Mouse (Mus musculus): ENCODE measurements around the gene Itsn1. TPM values are rescaled to one million over a fixed set of nuclear protein-coding genes. Genes with fewer than 3 reads are reported as not detected.
A peak's percentile ranks its signal among the peaks of the same experiment; 100 is the strongest.

The Itsn1 gene
- polyA plus RNA-seq, 1 experiment, result 20.5 TPM

DNA sequence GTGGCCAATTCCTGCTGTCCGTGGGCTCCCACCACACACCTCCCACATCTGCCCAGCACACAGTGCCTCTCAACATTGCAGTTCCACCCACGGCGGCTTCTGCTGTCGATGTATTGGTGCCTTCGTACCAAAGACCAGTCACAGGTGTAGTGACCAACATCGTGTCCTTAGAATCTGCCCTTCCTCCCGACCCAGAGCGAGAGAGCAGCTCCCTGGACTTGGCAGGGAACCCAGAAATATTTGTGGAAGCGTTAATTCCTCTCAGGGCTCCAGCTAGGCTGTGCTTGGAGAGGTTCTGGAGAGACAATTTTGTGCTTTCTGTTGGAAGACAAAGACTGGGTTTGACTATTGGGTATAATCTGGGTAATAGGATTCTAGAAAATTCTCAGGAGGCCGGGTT lies 217.2 kb downstream of the Itsn1 start:
- DNase-seq, result peak; percentile 61
- Histone ChIP-seq H3K27ac (ENCODE audit: insufficient read depth, low read depth, low read length) (peak overlapping the region; percentile 5), H3K4me3 (ENCODE audit: insufficient read depth, low read depth, low read length) (no peak overlapping the region), H3K36me3 (ENCODE audit: control insufficient read depth, insufficient read depth, low read length) (no peaks in the 10 kb centered on the region), H3K4me1 (ENCODE audit: control insufficient read depth, insufficient read depth, low read length) (no peaks in the 10 kb centered on the region), H3K27me3 (replicated peaks; ENCODE audit: control insufficient read depth, insufficient read depth, low read length) (no peaks in the 10 kb centered on the region)
- no peak for TF ChIP-seq CTCF (conservative IDR thresholded peaks at IDR 0.05; ENCODE audit: insufficient read depth, insufficient read length, low read depth, low read length)
- WGBS, result 60% methylated on average over 10 of the region's 10 CpGs

DNA sequence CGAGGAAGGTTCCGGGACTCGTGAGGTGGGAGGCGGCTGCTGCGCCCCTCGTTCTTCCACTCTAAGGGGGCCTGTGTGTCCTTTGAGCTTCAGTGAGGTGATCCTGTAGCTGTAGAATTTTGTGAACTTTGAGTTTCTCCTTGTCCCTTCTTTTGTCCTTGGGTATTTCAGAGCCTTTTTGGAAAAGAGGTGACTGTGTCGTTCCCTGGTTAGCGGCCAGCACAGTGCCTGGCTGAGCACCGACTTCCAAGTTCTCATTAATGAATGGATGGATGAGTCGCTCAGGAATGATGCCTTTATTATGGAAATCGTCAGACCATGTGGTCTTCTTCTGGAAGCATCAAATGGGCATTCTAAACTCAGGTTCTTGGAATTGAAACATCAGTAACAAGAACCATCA lies 218.0 kb downstream of the Itsn1 start:
- peak overlapping the region; percentile 84; the same call in 1 of the 2 replicates for H3K27ac ChIP-seq (ENCODE audit: insufficient read depth, low read depth, low read length)
- no peak overlapping the region for H3K4me3 ChIP-seq (ENCODE audit: insufficient read depth, low read depth, low read length)
- TF ChIP-seq CTCF (conservative IDR thresholded peaks at IDR 0.05; ENCODE audit: insufficient read depth, insufficient read length, low read depth, low read length) (no peak), POLR2A (IDR thresholded peaks at IDR 0.05; ENCODE audit: low read depth, low read length) (no peak)
- no peak for DNase-seq
- H3K4me1 ChIP-seq (ENCODE audit: control insufficient read depth, insufficient read depth, low read length), result no peaks in the 10 kb centered on the region
- no peaks in the 10 kb centered on the region for H3K27me3 ChIP-seq (replicated peaks; ENCODE audit: control insufficient read depth, insufficient read depth, low read length)
- WGBS, result 64% methylated on average over 11 of the region's 11 CpGs
- no peaks in the 10 kb centered on the region for H3K36me3 ChIP-seq (ENCODE audit: control insufficient read depth, insufficient read depth, low read length)

DNA sequence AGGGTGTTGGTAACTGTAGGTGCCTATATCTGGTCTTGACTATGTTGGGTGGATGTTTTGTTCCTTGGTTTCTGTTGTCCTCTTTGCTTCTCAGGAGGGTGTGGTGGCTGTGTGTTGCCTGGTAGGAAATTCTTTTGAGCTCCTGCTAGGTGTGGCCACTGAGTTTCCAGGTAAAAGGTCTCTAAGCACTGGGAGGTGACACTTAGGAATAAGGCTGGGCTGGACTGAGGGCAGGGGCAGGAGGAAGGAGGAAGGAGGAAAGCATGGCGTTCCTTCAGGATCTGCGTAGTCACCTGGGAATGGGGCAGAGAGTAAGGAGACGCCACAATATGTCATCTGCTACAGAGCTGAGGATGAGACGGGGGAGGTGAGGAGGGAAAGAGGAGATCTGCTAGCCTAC lies 224.9 kb downstream of the Itsn1 start:
- TF ChIP-seq CTCF (conservative IDR thresholded peaks at IDR 0.05; ENCODE audit: insufficient read depth, insufficient read length, low read depth, low read length) (no peak), POLR2A (IDR thresholded peaks at IDR 0.05; ENCODE audit: low read depth, low read length) (no peak)
- 90% methylated on average over 4 of the region's 4 CpGs for WGBS
- Histone ChIP-seq H3K27me3 (replicated peaks; ENCODE audit: control insufficient read depth, insufficient read depth, low read length) (no peaks in the 10 kb centered on the region), H3K27ac (ENCODE audit: insufficient read depth, low read depth, low read length) (no peak overlapping the region), H3K36me3 (ENCODE audit: control insufficient read depth, insufficient read depth, low read length) (no peaks in the 10 kb centered on the region), H3K4me1 (ENCODE audit: control insufficient read depth, insufficient read depth, low read length) (no peaks in the 10 kb centered on the region), H3K4me3 (ENCODE audit: insufficient read depth, low read depth, low read length) (no peak overlapping the region)
- DNase-seq, result no peak

DNA sequence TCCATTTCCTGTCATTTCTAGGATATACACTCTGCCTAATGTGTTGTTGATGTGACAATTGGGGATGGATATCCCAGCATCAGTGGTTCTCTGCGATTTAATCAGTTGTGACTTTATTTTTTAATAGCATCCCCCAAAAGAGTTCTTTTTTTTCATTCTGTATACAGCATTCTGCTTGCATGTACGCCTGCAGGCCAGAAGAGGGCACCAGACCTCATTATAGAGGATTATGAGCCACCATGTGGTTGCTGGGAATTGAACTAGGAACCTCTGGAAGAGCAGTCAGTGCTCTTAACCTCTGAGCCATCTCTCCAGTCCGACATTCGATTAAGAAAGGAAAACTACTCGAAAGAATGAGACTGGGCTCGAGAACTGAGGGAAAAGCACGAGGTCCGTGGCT lies 225.7 kb downstream of the Itsn1 start:
- no peak for DNase-seq
- H3K4me1 ChIP-seq (ENCODE audit: control insufficient read depth, insufficient read depth, low read length), result no peaks in the 10 kb centered on the region
- H3K36me3 ChIP-seq (ENCODE audit: control insufficient read depth, insufficient read depth, low read length), result no peaks in the 10 kb centered on the region
- 90% methylated on average over 8 of the region's 8 CpGs for WGBS
- no peaks in the 10 kb centered on the region for H3K27me3 ChIP-seq (replicated peaks; ENCODE audit: control insufficient read depth, insufficient read depth, low read length)
- no peak overlapping the region for H3K4me3 ChIP-seq (ENCODE audit: insufficient read depth, low read depth, low read length)
- TF ChIP-seq POLR2A (IDR thresholded peaks at IDR 0.05; ENCODE audit: low read depth, low read length) (no peak), CTCF (conservative IDR thresholded peaks at IDR 0.05; ENCODE audit: insufficient read depth, insufficient read length, low read depth, low read length) (peak; percentile 17; the same call in 1 of the 2 replicates)
- H3K27ac ChIP-seq (ENCODE audit: insufficient read depth, low read depth, low read length), result no peak overlapping the region

DNA sequence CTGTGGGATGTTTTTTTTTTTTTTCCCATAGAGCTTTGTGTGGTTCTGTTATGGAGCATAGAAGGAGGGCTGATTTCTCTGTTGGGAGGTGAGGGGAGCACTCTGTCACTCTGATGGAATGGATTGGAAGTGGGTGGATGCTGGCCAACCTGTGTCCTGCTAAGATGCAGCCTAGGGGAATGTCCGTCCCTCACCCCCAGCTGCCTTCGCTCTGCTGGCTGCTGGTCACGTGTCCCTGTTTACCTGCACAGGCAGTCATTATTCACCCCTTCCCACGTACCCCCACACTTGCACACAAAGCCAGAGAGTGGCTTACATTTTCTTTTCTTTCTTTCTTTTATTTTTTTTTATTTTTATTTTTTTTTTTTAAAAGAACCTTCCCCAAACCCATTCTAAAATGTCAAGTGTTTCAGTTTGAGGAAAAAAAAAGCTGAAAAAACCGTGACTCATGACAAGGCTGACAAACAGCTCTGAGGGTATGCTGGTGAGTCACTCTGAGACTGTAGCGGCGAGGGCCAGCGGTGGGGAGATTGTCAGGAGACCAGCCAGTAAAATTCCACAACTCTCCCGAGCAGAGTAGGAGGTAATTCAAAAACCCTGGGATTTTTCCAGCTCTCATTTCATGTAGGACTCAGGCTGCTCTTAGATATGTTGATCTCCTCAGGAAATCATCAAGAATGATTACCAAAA lies 233.3 kb downstream of the Itsn1 start:
- peak; percentile 83 for DNase-seq
- Histone ChIP-seq H3K27me3 (replicated peaks; ENCODE audit: control insufficient read depth, insufficient read depth, low read length) (no peaks in the 10 kb centered on the region), H3K27ac (ENCODE audit: insufficient read depth, low read depth, low read length) (peak overlapping the region; percentile 86), H3K36me3 (ENCODE audit: control insufficient read depth, insufficient read depth, low read length) (no peaks in the 10 kb centered on the region), H3K4me3 (ENCODE audit: insufficient read depth, low read depth, low read length) (no peak overlapping the region), H3K4me1 (ENCODE audit: control insufficient read depth, insufficient read depth, low read length) (peaks cover 6% of the 10 kb centered on the region; the same call in 1 of the 2 replicates)
- TF ChIP-seq POLR2A (IDR thresholded peaks at IDR 0.05; ENCODE audit: low read depth, low read length) (no peak), CTCF (conservative IDR thresholded peaks at IDR 0.05; ENCODE audit: insufficient read depth, insufficient read length, low read depth, low read length) (no peak)
- 16% methylated on average over 9 of the region's 9 CpGs for WGBS

DNA sequence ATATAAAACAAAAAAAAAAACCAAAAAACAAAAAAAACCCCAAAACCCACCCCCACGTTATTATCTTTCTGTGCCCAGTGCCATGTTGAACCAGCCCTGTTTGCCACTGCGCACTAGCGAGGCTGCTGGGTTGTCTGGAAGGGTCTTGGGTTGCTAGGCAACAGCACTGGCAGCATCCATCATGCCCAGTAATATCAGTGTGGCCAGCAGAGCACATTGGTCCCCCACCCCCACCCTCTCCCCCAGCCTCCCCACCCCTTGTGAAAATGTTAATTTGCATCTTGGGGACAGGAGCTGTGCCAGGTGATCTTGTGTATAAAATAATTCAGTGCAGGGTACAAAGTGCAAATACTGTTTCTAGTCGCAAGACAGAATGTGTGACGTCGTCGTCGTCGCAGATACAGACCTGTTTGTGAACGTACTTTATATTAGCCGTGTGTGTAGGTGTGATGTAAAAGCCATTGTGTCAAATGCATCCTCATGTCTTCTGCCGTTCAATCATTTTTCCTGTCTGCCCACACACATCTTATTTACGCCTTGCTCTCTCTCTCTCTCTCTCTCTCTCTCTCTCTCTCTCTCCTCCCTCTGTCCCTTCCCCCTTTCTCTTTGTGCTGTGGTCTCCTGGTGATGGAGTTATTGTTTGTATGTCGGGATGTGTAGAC lies 233.9 kb downstream of the Itsn1 start:
- Histone ChIP-seq H3K4me1 (ENCODE audit: control insufficient read depth, insufficient read depth, low read length) (peaks cover 6% of the 10 kb centered on the region; the same call in 1 of the 2 replicates), H3K27ac (ENCODE audit: insufficient read depth, low read depth, low read length) (peak overlapping the region; percentile 93), H3K36me3 (ENCODE audit: control insufficient read depth, insufficient read depth, low read length) (no peaks in the 10 kb centered on the region), H3K27me3 (replicated peaks; ENCODE audit: control insufficient read depth, insufficient read depth, low read length) (no peaks in the 10 kb centered on the region), H3K4me3 (ENCODE audit: insufficient read depth, low read depth, low read length) (no peak overlapping the region)
- 47% methylated on average over 14 of the region's 14 CpGs for WGBS
- peak; percentile 63 for DNase-seq
- TF ChIP-seq POLR2A (IDR thresholded peaks at IDR 0.05; ENCODE audit: low read depth, low read length) (no peak), CTCF (conservative IDR thresholded peaks at IDR 0.05; ENCODE audit: insufficient read depth, insufficient read length, low read depth, low read length) (no peak)

DNA sequence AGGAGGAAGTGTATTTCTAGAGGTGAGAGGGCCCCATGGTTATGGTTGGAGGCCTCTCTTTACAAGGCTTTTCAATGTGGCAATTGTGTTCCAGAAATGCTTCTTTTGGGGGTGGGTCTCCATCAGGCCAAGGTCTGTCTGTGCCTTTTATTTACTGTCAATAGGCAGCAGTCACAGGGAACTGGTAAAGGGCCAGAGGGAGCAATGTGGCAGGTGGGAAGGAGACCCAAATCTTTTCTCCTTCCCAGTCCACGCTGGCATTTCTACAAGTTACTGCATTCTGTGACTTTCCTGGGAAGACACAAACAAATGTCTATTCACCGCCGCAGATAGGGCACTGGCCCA lies 234.4 kb downstream of the Itsn1 start:
- Histone ChIP-seq H3K4me3 (ENCODE audit: insufficient read depth, low read depth, low read length) (no peak overlapping the region), H3K27ac (ENCODE audit: insufficient read depth, low read depth, low read length) (peak overlapping the region; percentile 93), H3K36me3 (ENCODE audit: control insufficient read depth, insufficient read depth, low read length) (no peaks in the 10 kb centered on the region), H3K27me3 (replicated peaks; ENCODE audit: control insufficient read depth, insufficient read depth, low read length) (no peaks in the 10 kb centered on the region), H3K4me1 (ENCODE audit: control insufficient read depth, insufficient read depth, low read length) (peaks cover 6% of the 10 kb centered on the region; the same call in 1 of the 2 replicates)
- TF ChIP-seq POLR2A (IDR thresholded peaks at IDR 0.05; ENCODE audit: low read depth, low read length) (no peak), CTCF (conservative IDR thresholded peaks at IDR 0.05; ENCODE audit: insufficient read depth, insufficient read length, low read depth, low read length) (no peak)
- DNase-seq, result no peak
- 93% methylated on average over 3 of the region's 3 CpGs for WGBS
